Mouse (Mus musculus) ES-E14 (cell line): ENCODE measurements around the gene Iqschfp. TPM values are rescaled to one million over a fixed set of nuclear protein-coding genes. Genes with fewer than 3 reads are reported as not detected.

Source experiments
- DNase-seq: peaks from one replicate; pipeline ENCODE4 v3.0.0-alpha.2; 2013; ENCODE audit warnings: low read depth, low spot score
- H3K27ac ChIP-seq: 2 replicates; pipeline ENCODE4 v1.5.1; 2012; ENCODE audit warnings: low read depth, mild to moderate bottlenecking, low read length, moderate library complexity, mixed read lengths; ENCODE audit not compliant: poor library complexity, insufficient read depth, severe bottlenecking
- H3K36me3 ChIP-seq: 2 replicates; pipeline ENCODE4 v1.6.1; 2012; ENCODE audit warnings: mild to moderate bottlenecking, low read length, moderate library complexity, mixed read lengths; ENCODE audit not compliant: control insufficient read depth, poor library complexity, insufficient read depth, severe bottlenecking
- H3K4me1 ChIP-seq, 2 experiments: fragments of 150-350 bp in 1 of 2; sonication (generic) in 1 of 2; 2 replicates each; pipeline ENCODE4 v1.6.1; 2012; ENCODE audit warnings: low read length in 2 of 2, mild to moderate bottlenecking in 1 of 2, mixed read lengths in 1 of 2; ENCODE audit not compliant: control insufficient read depth in 2 of 2, insufficient read depth in 2 of 2, poor library complexity in 1 of 2
- H3K4me3 ChIP-seq, 2 experiments: fragments of 150-350 bp in 1 of 2; sonication (generic) in 1 of 2; 2 replicates each; pipeline ENCODE4 v1.5.1; 2012; ENCODE audit warnings: low read length in 2 of 2, low read depth in 1 of 2, mild to moderate bottlenecking in 1 of 2, mixed read lengths in 1 of 2; ENCODE audit not compliant: insufficient read depth in 1 of 2, poor library complexity in 1 of 2, severe bottlenecking in 1 of 2
- H3K9ac ChIP-seq: 2 replicates; pipeline ENCODE4 v1.6.1; 2012; ENCODE audit warnings: low read depth, mild to moderate bottlenecking, low read length, mixed read lengths; ENCODE audit not compliant: poor library complexity, insufficient read depth, severe bottlenecking
- H3K9me3 ChIP-seq: fragments of 150-350 bp; sonication (generic); 2 replicates; pipeline ENCODE4 v1.6.1; 2012; ENCODE audit warnings: low read depth, mild to moderate bottlenecking, low read length; ENCODE audit not compliant: control insufficient read depth, insufficient read depth
- CHD2 ChIP-seq: IDR thresholded peaks from 2 replicates; pipeline ENCODE4 v1.6.1; 2014; ENCODE audit warnings: mild to moderate bottlenecking, low read depth, low read length, inconsistent platforms
- HCFC1 ChIP-seq: IDR thresholded peaks from 2 replicates; pipeline ENCODE4 v1.6.1; 2012; ENCODE audit warnings: low read length, inconsistent platforms, borderline replicate concordance; ENCODE audit not compliant: insufficient read depth
- MAFK ChIP-seq: IDR thresholded peaks from 2 replicates; pipeline ENCODE4 v1.6.1; 2014; ENCODE audit warnings: mild to moderate bottlenecking, low read depth, low read length, inconsistent platforms; ENCODE audit not compliant: insufficient read depth
- ZC3H11A ChIP-seq: IDR thresholded peaks from 2 replicates; pipeline ENCODE4 v1.6.1; 2012; ENCODE audit warnings: low read depth, mild to moderate bottlenecking, inconsistent platforms, low read length, borderline replicate concordance
- ZNF384 ChIP-seq: IDR thresholded peaks from 2 replicates; pipeline ENCODE4 v1.6.1; 2012; ENCODE audit warnings: low read depth, low read length, inconsistent platforms
- in situ Hi-C, 2 experiments: fragments of 600-800 bp; cut with MboI; formaldehyde crosslinking; loops; one replicate each; pipeline ENCODE4 v1.15.1; 2025; ENCODE audit warnings: low sequenced_read_pairs in 2 of 2, inconsistent platforms in 1 of 2; ENCODE audit not compliant: unreplicated experiment in 2 of 2
- total RNA-seq: library from RNA; depleted of rRNA; stranded (reverse); fragments of 300-350 nt; gene quantifications from 2 replicates; pipeline ENCODE4 v1.2.3, GENCODE M21; 2012

Iqschfp gene
- total RNA-seq, 1 experiment: not detected

- no peak for DNase-seq
- TF ChIP-seq MAFK (no peak), ZC3H11A (no peak), ZNF384 (no peak), HCFC1 (no peak), CHD2 (no peak)
- Histone ChIP-seq H3K4me3 (no peak overlapping the region), H3K9me3 (peaks cover 2% of the 10 kb centered on the region; the same call in 1 of the 2 replicates), H3K36me3 (no peaks in the 10 kb centered on the region), H3K27ac (no peak overlapping the region), H3K9ac (no peak overlapping the region), H3K4me1 (no peaks in the 10 kb centered on the region)
- in situ Hi-C loops: no loop called here
Observed at GRCm38 (mm10) chr3:68271457-68271856, 379.4 kb downstream of the Iqschfp start.

GRCm38 (mm10) chr3:68271881-68272280 lies 379.8 kb downstream of the Iqschfp start:
- in situ Hi-C loops: no loop called here
- H3K9me3 ChIP-seq: peaks cover 2% of the 10 kb centered on the region; the same call in 1 of the 2 replicates

GRCm38 (mm10) chr3:68282844-68283594 lies 391.0 kb downstream of the Iqschfp start:
- no peaks in the 10 kb centered on the region for H3K4me1 ChIP-seq
- H3K9ac ChIP-seq: no peak overlapping the region
- no peak for DNase-seq
- H3K9me3 ChIP-seq: no peaks in the 10 kb centered on the region
- no peak overlapping the region for H3K27ac ChIP-seq
- in situ Hi-C loops: no loop called here
- TF ChIP-seq CHD2: no peak
- no peak for TF ChIP-seq HCFC1
- no peak for TF ChIP-seq MAFK
- no peak for TF ChIP-seq ZC3H11A
- no peak for TF ChIP-seq ZNF384
- H3K36me3 ChIP-seq: no peaks in the 10 kb centered on the region
- H3K4me3 ChIP-seq: no peak overlapping the region

More at GRCm38 (mm10) chr3:68271881-68272280, 379.8 kb downstream of the Iqschfp start:
- DNase-seq: no peak
- H3K4me1 ChIP-seq: no peaks in the 10 kb centered on the region
- TF ChIP-seq ZNF384 (no peak), ZC3H11A (no peak), HCFC1 (no peak), CHD2 (no peak), MAFK (no peak)
- no peak overlapping the region for H3K4me3 ChIP-seq
- H3K9ac ChIP-seq: no peak overlapping the region
- no peaks in the 10 kb centered on the region for H3K36me3 ChIP-seq
- no peak overlapping the region for H3K27ac ChIP-seq

DNA sequence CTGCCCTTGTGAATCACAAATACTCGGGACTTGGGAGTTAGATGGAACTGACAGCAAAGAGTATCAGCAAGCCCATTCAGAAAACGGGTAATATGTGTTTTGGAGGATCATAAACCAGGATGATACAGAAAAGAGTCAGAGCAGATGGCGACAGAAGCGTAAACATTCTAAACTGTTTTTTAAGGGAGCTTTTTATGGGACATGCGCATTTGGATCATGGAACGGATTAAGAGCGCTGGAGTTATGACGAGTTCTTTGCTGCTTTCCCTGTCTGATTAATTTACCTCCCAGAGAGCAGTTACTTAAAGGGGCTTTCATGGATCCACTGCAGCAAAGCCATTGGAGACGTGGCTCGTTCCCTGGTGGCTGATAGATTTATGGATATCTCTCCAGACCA lies 391.6 kb downstream of the Iqschfp start:
- no peaks in the 10 kb centered on the region for H3K36me3 ChIP-seq
- TF ChIP-seq ZNF384: no peak
- no peak overlapping the region for H3K9ac ChIP-seq
- no peak overlapping the region for H3K27ac ChIP-seq
- in situ Hi-C loops: no loop called here
- H3K4me3 ChIP-seq: no peak overlapping the region
- H3K9me3 ChIP-seq: no peaks in the 10 kb centered on the region
- DNase-seq: no peak
- no peaks in the 10 kb centered on the region for H3K4me1 ChIP-seq

DNA sequence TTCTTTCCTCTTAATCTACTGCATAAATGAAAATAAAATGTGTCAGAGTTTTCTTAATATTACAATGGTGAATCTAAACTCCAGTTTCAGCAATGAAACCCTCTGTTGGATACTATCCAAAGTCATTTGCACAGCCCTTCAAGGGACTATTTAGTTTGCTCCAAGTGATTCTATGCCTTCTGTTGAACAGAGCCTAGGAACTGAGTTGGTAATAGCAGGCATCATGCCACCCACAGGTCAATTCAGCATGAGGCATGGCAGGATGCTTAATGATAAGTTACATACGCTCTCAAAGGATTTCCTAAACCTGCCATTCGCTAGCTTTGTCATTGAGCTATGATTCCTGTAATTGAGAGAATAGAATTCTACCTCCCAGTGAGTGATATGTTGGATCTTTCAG lies 392.5 kb downstream of the Iqschfp start:
- Histone ChIP-seq H3K36me3 (no peaks in the 10 kb centered on the region), H3K4me1 (no peaks in the 10 kb centered on the region), H3K4me3 (no peak overlapping the region), H3K27ac (no peak overlapping the region), H3K9me3 (no peaks in the 10 kb centered on the region), H3K9ac (no peak overlapping the region)
- no peak for DNase-seq
- in situ Hi-C loops: no loop called here
- TF ChIP-seq ZNF384: no peak
- no peak for TF ChIP-seq HCFC1
- TF ChIP-seq ZC3H11A: no peak
- TF ChIP-seq MAFK: no peak
- TF ChIP-seq CHD2: no peak
